Mouse (Mus musculus): Measurements from ENCODE around the gene Cstad.

GRCm38 (mm10) chr2:30642810-30643209 is 48.0 kb downstream of the Cstad start:
- no peak for TF ChIP-seq MAFK (IDR thresholded peaks at IDR 0.05; ENCODE audit: insufficient read depth, low read depth, low read length)
- no peak for TF ChIP-seq CHD2 (IDR thresholded peaks at IDR 0.05; ENCODE audit: low read depth, low read length)
- TF ChIP-seq HCFC1 (IDR thresholded peaks at IDR 0.05; ENCODE audit: borderline replicate concordance, insufficient read depth, low read length), result no peak
- TF ChIP-seq ZC3H11A (IDR thresholded peaks at IDR 0.05; ENCODE audit: borderline replicate concordance, low read depth, low read length), result no peak

All from ES-E14 (cell line).